In the genomic region with DNA sequence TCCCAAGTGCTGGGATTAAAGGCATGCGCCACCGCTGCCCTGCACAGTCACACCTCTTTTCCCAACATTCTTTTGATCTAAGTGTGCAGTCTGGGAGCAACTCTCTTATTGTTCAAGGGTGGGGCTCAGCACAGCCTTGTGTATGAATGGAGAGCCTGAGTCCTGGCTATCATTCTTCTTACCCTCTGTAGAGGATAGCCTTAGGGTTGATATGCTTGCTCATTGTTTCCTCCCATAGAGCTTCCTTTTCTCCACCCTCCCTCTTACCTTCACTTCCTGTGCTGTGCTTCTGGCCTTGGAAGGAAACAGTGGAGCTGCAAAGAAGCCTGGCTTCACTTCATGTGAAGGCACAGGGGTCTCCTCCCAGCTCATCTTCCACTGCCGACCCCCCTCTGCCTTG, we compare ENCODE assay signal across 8 mouse cellular contexts. TPM values are rescaled to one million over a fixed set of nuclear protein-coding genes. Genes with fewer than 3 reads are reported as not detected.
DNase-seq lines count a peak whose midpoint lies in the region; ATAC-seq and TF ChIP-seq lines count a peak whose summit lies in the region.

TSS of gene Cd63 (plus strand) at position 292 of the 400 bp plus-strand sequence.

- H3K4me3 ChIP-seq in spleen, adult 2 months (ENCODE audit: extremely low read depth, insufficient read depth, insufficient read length): no peak within 1 kb of the TSS
- no peak within 1 kb of the TSS for H3K4me3 ChIP-seq in embryonic facial prominence, embryonic 15.5 days (replicated peaks)
- H3K4me3 ChIP-seq in heart, embryonic 15.5 days: no peak within 1 kb of the TSS
- no peak within 1 kb of the TSS for H3K4me3 ChIP-seq in neural tube, embryonic 12.5 days

- H3K36me3 ChIP-seq in spleen, adult 2 months (ENCODE audit: control insufficient read depth, insufficient read depth, low read length): no peaks in the 10 kb centered on the region
- no peaks in the 10 kb centered on the region for H3K36me3 ChIP-seq in embryonic facial prominence, embryonic 15.5 days
- no peaks in the 10 kb centered on the region for H3K36me3 ChIP-seq in heart, embryonic 15.5 days
- no peaks in the 10 kb centered on the region for H3K36me3 ChIP-seq in neural tube, embryonic 12.5 days

- no peak for TF ChIP-seq CTCF in spleen, adult 2 months (IDR thresholded peaks at IDR 0.05; ENCODE audit: extremely low read depth, insufficient read depth, insufficient read length, insufficient replicate concordance)

- H3K4me1 ChIP-seq in spleen, adult 2 months (ENCODE audit: control insufficient read depth, insufficient read depth, insufficient read length): peaks cover 2% of the 10 kb centered on the region; the same call in 1 of the 2 replicates
- peaks cover 11% of the 10 kb centered on the region for H3K4me1 ChIP-seq in embryonic facial prominence, embryonic 15.5 days
- H3K4me1 ChIP-seq in heart, embryonic 15.5 days (replicated peaks): peaks cover 8% of the 10 kb centered on the region
- H3K4me1 ChIP-seq in neural tube, embryonic 12.5 days: peaks cover 7% of the 10 kb centered on the region

- 90% methylated on average over 3 of the region's 3 CpGs for WGBS in spleen, adult 2 months
- 78% methylated on average over 3 of the region's 3 CpGs for WGBS in embryonic facial prominence, embryonic 15.5 days
- 79% methylated on average over 3 of the region's 3 CpGs for WGBS in heart, embryonic 15.5 days
- WGBS in neural tube, embryonic 12.5 days: 84% methylated on average over 3 of the region's 3 CpGs

- H3K9ac ChIP-seq in embryonic facial prominence, embryonic 15.5 days: no peak within 1 kb of the TSS
- H3K9ac ChIP-seq in heart, embryonic 15.5 days: no peak within 1 kb of the TSS
- H3K9ac ChIP-seq in neural tube, embryonic 12.5 days: no peak within 1 kb of the TSS

- intact Hi-C loops in left cerebral cortex, postnatal 14 days (cut with DNase I): no loop called here

- no peaks in the 10 kb centered on the region for H3K9me3 ChIP-seq in embryonic facial prominence, embryonic 15.5 days (replicated peaks)
- no peaks in the 10 kb centered on the region for H3K9me3 ChIP-seq in heart, embryonic 15.5 days (replicated peaks)
- H3K9me3 ChIP-seq in neural tube, embryonic 12.5 days: no peaks in the 10 kb centered on the region

- no peak for TF ChIP-seq POLR2A in spleen, adult 2 months (IDR thresholded peaks at IDR 0.05; ENCODE audit: low read depth, low read length)

- H3K4me2 ChIP-seq in embryonic facial prominence, embryonic 15.5 days (replicated peaks): no peak within 1 kb of the TSS
- H3K4me2 ChIP-seq in heart, embryonic 15.5 days: no peak within 1 kb of the TSS
- no peak within 1 kb of the TSS for H3K4me2 ChIP-seq in neural tube, embryonic 12.5 days (replicated peaks)

- ATAC-seq in embryonic facial prominence, embryonic 15.5 days (ENCODE audit: insufficient number of reproducible peaks, low FRiP score, low TSS enrichment, low read depth): no peak
- no peak for ATAC-seq in heart, embryonic 15.5 days (replicated peaks; ENCODE audit: insufficient number of reproducible peaks, insufficient read depth, low FRiP score, low read depth)
- ATAC-seq in neural tube, embryonic 12.5 days (ENCODE audit: low FRiP score, low read depth): no peak

- no peak for DNase-seq in spleen, adult 2 months (ENCODE audit: low read depth in 1 of 2, low spot score in 2 of 2)
- DNase-seq in spleen, adult 18-20 months: no peak
- DNase-seq in left cerebral cortex, postnatal 14 days (ENCODE audit: low spot score in 2 of 2): no peak
- no peak for DNase-seq in thymus, postnatal 25 days
- no peak for DNase-seq in cerebellum, adult 8-10 months

- H3K27ac ChIP-seq in spleen, adult 2 months (ENCODE audit: insufficient read depth, low read length): no peak within 1 kb of the TSS
- no peak within 1 kb of the TSS for H3K27ac ChIP-seq in embryonic facial prominence, embryonic 15.5 days (replicated peaks)
- H3K27ac ChIP-seq in heart, embryonic 15.5 days: no peak within 1 kb of the TSS
- no peak within 1 kb of the TSS for H3K27ac ChIP-seq in neural tube, embryonic 12.5 days

- H3K27me3 ChIP-seq in spleen, adult 2 months (ENCODE audit: control insufficient read depth, insufficient read depth, low read length): no peaks in the 10 kb centered on the region
- peaks cover 11% of the 10 kb centered on the region for H3K27me3 ChIP-seq in embryonic facial prominence, embryonic 15.5 days
- peaks cover 16% of the 10 kb centered on the region for H3K27me3 ChIP-seq in heart, embryonic 15.5 days
- peaks cover 18% of the 10 kb centered on the region for H3K27me3 ChIP-seq in neural tube, embryonic 12.5 days (replicated peaks)

RNA-seq across cellular contexts. Expression of gene Cd63, which starts in this region (rescaled TPM):
- 25.8 and 35.7 TPM in 2 replicates for polyA plus RNA-seq in spleen, adult 2 months (2012; rRNA removed)
- 1,010 and 1,093 TPM in 2 replicates for polyA plus RNA-seq in embryonic facial prominence, embryonic 15.5 days (2015; fragmentation: Nextera tagmentation; extraction: Ambion mirVana)
- 420 and 427 TPM in 2 replicates for polyA plus RNA-seq in heart, embryonic 15.5 days (2015; fragmentation: Nextera tagmentation; extraction: Ambion mirVana)
- 10 to 100 TPM; 55.4 to 61.0 TPM for total RNA-seq in left cerebral cortex, postnatal 14 days (2021)
- 199 and 208 TPM in 2 replicates for polyA plus RNA-seq in neural tube, embryonic 12.5 days (2016; fragmentation: Nextera tagmentation; extraction: Ambion mirVana)
